Mouse (Mus musculus) thymus, adult 2 months (tissue): ENCODE data around the gene Ulk1. TPM values are rescaled to one million over a fixed set of nuclear protein-coding genes. Genes with fewer than 3 reads are reported as not detected.

Experiments
- DNase-seq: peaks from one replicate; pipeline ENCODE4 v3.0.0; 2021
- H3K27ac ChIP-seq: fragments of 200-500 bp; 2 replicates; pipeline ENCODE4 v1.5.1; 2012; ENCODE audit warnings: low read length, control low read depth; ENCODE audit not compliant: control insufficient read depth, insufficient read depth
- H3K27me3 ChIP-seq: fragments of 200-500 bp; 2 replicates; pipeline ENCODE4 v1.6.1; 2012; ENCODE audit warnings: mild to moderate bottlenecking, low read length, moderate library complexity, mixed read lengths; ENCODE audit not compliant: control insufficient read depth, insufficient read depth
- H3K36me3 ChIP-seq: fragments of 200-500 bp; 2 replicates; pipeline ENCODE4 v1.6.1; 2012; ENCODE audit warnings: mild to moderate bottlenecking, low read length, moderate library complexity; ENCODE audit not compliant: control insufficient read depth, insufficient read depth
- H3K4me1 ChIP-seq: fragments of 200-500 bp; replicated peaks from 2 replicates; pipeline ENCODE4 v1.6.1; 2012; ENCODE audit warnings: low read length; ENCODE audit not compliant: control insufficient read depth, insufficient read depth
- H3K4me3 ChIP-seq: fragments of 200-500 bp; 2 replicates; pipeline ENCODE4 v1.5.1; 2012; ENCODE audit warnings: mild to moderate bottlenecking, low read length, control low read depth, moderate library complexity; ENCODE audit not compliant: control insufficient read depth, insufficient read depth
- CTCF ChIP-seq: fragments of 200-500 bp; IDR thresholded peaks from 2 replicates; pipeline ENCODE4 v1.5.1; 2012; ENCODE audit warnings: mild to moderate bottlenecking, control low read depth, low read length, moderate library complexity, borderline replicate concordance; ENCODE audit not compliant: control insufficient read depth, poor library complexity, insufficient read depth; ENCODE audit errors: extremely low read depth
- POLR2A ChIP-seq: fragments of 200-500 bp; IDR thresholded peaks from 2 replicates; pipeline ENCODE4 v1.6.1; 2012; ENCODE audit warnings: mild to moderate bottlenecking, low read length, control low read depth, moderate library complexity; ENCODE audit not compliant: control insufficient read depth, poor library complexity, insufficient read depth; ENCODE audit errors: extremely low read depth
- WGBS: fragments of 180-500 bp; shearing (Covaris S2); methylation state at CpG from one replicate; pipeline ENCODE4 v1.1.7; 2018; 5-methylcytosine and 5-hydroxymethylcytosine counted together
- polyA plus RNA-seq: library from polyadenylated mRNA; depleted of rRNA; stranded (reverse); fragments of >200 nt; gene quantifications from 2 replicates; pipeline ENCODE4 v1.2.3, GENCODE M21; 2012

Ulk1 gene
- polyA plus RNA-seq, 1 experiment: 136 TPM

GRCm38 (mm10) chr5:110806154-110806553 lies 3.7 kb downstream of the Ulk1 start:
- Histone ChIP-seq H3K4me3 (no peak overlapping the region), H3K27me3 (no peaks in the 10 kb centered on the region), H3K27ac (no peak overlapping the region), H3K36me3 (no peaks in the 10 kb centered on the region), H3K4me1 (peaks cover 24% of the 10 kb centered on the region)
- DNase-seq: no peak
- TF ChIP-seq CTCF: no peak
- no peak for TF ChIP-seq POLR2A
- WGBS: 92% methylated on average over 4 of the region's 4 CpGs

- peaks cover 26% of the 10 kb centered on the region for H3K4me1 ChIP-seq
- no peak for TF ChIP-seq CTCF
- no peak for TF ChIP-seq POLR2A
- DNase-seq: no peak
- no peak overlapping the region for H3K27ac ChIP-seq
- H3K27me3 ChIP-seq: no peaks in the 10 kb centered on the region
- H3K4me3 ChIP-seq: no peak overlapping the region
- 92% methylated on average over 7 of the region's 7 CpGs for WGBS
- H3K36me3 ChIP-seq: peaks cover under 1% of the 10 kb centered on the region
Measured at GRCm38 (mm10) chr5:110804012-110804743, 5.7 kb downstream of the Ulk1 start.

- H3K27ac ChIP-seq: no peak overlapping the region
- H3K27me3 ChIP-seq: no peaks in the 10 kb centered on the region
- H3K4me3 ChIP-seq: no peak overlapping the region
- peaks cover 12% of the 10 kb centered on the region for H3K4me1 ChIP-seq
- no peak for TF ChIP-seq CTCF
- TF ChIP-seq POLR2A: no peak
- no peak for DNase-seq
- peaks cover 9% of the 10 kb centered on the region for H3K36me3 ChIP-seq
Measured at GRCm38 (mm10) chr5:110802809-110803208, 7.1 kb downstream of the Ulk1 start.

- H3K4me3 ChIP-seq: no peak overlapping the region
- no peaks in the 10 kb centered on the region for H3K27me3 ChIP-seq
- no peak overlapping the region for H3K27ac ChIP-seq
- no peak for TF ChIP-seq POLR2A
- TF ChIP-seq CTCF: no peak
- peaks cover 9% of the 10 kb centered on the region for H3K36me3 ChIP-seq
- H3K4me1 ChIP-seq: peaks cover 8% of the 10 kb centered on the region; the same call in 1 of the 2 replicates
- DNase-seq: no peak
- WGBS: 93% methylated on average over 4 of the region's 4 CpGs
Measured at GRCm38 (mm10) chr5:110802186-110802585, 7.7 kb downstream of the Ulk1 start.

GRCm38 (mm10) chr5:110801036-110801624 lies 8.8 kb downstream of the Ulk1 start:
- Histone ChIP-seq H3K4me3 (no peak overlapping the region), H3K27ac (no peak overlapping the region), H3K4me1 (peaks cover 8% of the 10 kb centered on the region; the same call in 1 of the 2 replicates), H3K27me3 (no peaks in the 10 kb centered on the region), H3K36me3 (peaks cover 12% of the 10 kb centered on the region)
- no peak for TF ChIP-seq CTCF
- TF ChIP-seq POLR2A: no peak
- 89% methylated on average over 3 of the region's 3 CpGs for WGBS
- no peak for DNase-seq

- Histone ChIP-seq H3K36me3 (peaks cover 46% of the 10 kb centered on the region), H3K4me3 (no peak overlapping the region), H3K27me3 (no peaks in the 10 kb centered on the region), H3K27ac (no peak overlapping the region), H3K4me1 (peaks cover 8% of the 10 kb centered on the region; the same call in 1 of the 2 replicates)
- DNase-seq: no peak
- 67% methylated on average over 4 of the region's 4 CpGs for WGBS
- TF ChIP-seq POLR2A (no peak), CTCF (no peak)
Measured at GRCm38 (mm10) chr5:110797696-110798095, 12.2 kb downstream of the Ulk1 start.
